Mouse (Mus musculus) hindbrain, embryonic 11.5 days (tissue): ENCODE measurements around the gene Nrxn2. TPM values are rescaled to one million over a fixed set of nuclear protein-coding genes. Genes with fewer than 3 reads are reported as not detected.
A peak's percentile ranks its signal among the peaks of the same experiment; 100 is the strongest.

Experiments
- ATAC-seq: fragments of 200-750 bp; cut with Nextera tagmentation; 2 replicates; pipeline ENCODE4 v1.8.0; 2017; ENCODE audit warnings: mild to moderate bottlenecking, moderate TSS enrichment, moderate library complexity; ENCODE audit not compliant: low FRiP score
- DNase-seq: peaks from one replicate; pipeline ENCODE4 v3.0.0-alpha.2; 2015; ENCODE audit warnings: low spot score
- H3K27ac ChIP-seq: fragments of 300-500 bp; sonication (generic); 2 replicates; pipeline ENCODE4 v1.5.1; 2014; ENCODE audit warnings: mild to moderate bottlenecking, low read depth, low read length
- H3K27me3 ChIP-seq: fragments of 300-500 bp; sonication (generic); 2 replicates; pipeline ENCODE4 v1.6.1; 2014; ENCODE audit warnings: mild to moderate bottlenecking, low read length, moderate library complexity, mixed read lengths; ENCODE audit not compliant: control insufficient read depth, insufficient read depth
- H3K36me3 ChIP-seq: fragments of 300-500 bp; sonication (generic); 2 replicates; pipeline ENCODE4 v1.6.1; 2014; ENCODE audit warnings: mild to moderate bottlenecking, low read length, moderate library complexity, mixed read lengths; ENCODE audit not compliant: control insufficient read depth, insufficient read depth
- H3K4me1 ChIP-seq: fragments of 300-500 bp; sonication (generic); replicated peaks from 2 replicates; pipeline ENCODE4 v1.6.1; 2014; ENCODE audit warnings: low read length, mixed read lengths; ENCODE audit not compliant: control insufficient read depth, insufficient read depth
- H3K4me2 ChIP-seq: fragments of 300-500 bp; sonication (generic); replicated peaks from 2 replicates; pipeline ENCODE4 v1.6.1; 2014; ENCODE audit warnings: mild to moderate bottlenecking, low read depth, low read length
- H3K4me3 ChIP-seq: fragments of 300-500 bp; sonication (generic); 2 replicates; pipeline ENCODE4 v1.5.1; 2014; ENCODE audit warnings: low read depth, low read length
- H3K9ac ChIP-seq: fragments of 300-500 bp; sonication (generic); 2 replicates; pipeline ENCODE4 v1.6.1; 2014; ENCODE audit warnings: low read depth, low read length
- H3K9me3 ChIP-seq: fragments of 300-500 bp; sonication (generic); 2 replicates; pipeline ENCODE4 v1.6.1; 2016; ENCODE audit warnings: low read length; ENCODE audit not compliant: control insufficient read depth
- WGBS: fragments of 180-500 bp; shearing (Covaris S2); extraction: QIAGEN DNeasy Blood & Tissue Kit; methylation state at CpG from one replicate; pipeline ENCODE4 v1.1.7; 2014; 5-methylcytosine and 5-hydroxymethylcytosine counted together
- polyA plus RNA-seq: library from polyadenylated mRNA; unstranded; fragments of >200 nt; fragmentation: Nextera tagmentation; extraction: Ambion mirVana; gene quantifications from 2 replicates; pipeline ENCODE4 v1.2.1, GENCODE M21; 2014

Nrxn2 gene
- polyA plus RNA-seq, 1 experiment from 2014 or later, result 14.3 TPM

DNA sequence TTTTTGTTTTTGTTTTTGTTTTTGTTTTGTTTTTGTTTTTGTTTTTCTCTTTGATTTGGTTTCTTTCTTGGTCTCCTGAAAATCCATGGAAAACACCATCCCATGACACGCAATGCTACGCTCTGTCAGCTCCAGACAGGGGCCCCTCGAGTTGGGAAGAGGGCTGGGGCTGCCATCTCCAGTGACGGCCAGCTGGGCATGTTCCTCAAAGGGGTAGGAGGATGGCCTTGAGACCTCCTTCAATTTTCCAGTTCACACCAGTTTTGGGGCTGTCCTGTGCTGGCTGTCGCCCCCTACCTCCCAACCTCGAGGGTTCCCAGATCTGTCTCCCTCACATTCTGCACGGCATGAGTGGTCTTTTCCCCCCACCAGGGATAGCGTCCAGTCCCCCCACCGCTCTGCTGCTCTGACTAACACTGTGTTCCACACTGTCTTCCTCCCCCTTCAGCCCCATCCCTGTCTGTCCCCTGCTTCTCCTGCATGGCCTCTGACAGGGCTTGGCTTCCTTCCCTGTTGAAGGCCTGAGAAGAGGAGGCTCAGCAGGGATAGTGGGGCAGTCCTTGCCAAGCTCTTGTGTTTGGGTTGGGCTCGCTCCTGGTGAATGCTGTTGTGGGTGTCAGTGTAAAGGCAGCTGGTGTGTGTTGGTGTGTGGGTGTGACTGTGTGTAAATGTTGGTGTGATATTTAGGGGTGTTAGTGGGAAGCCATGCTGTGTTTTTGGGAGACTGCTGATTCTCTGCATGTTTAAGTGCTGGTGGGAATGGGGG is 46.0 kb downstream of the Nrxn2 start:
- Histone ChIP-seq H3K4me2 (no peak overlapping the region), H3K36me3 (no peaks in the 10 kb centered on the region), H3K9ac (no peak overlapping the region), H3K4me1 (peaks cover 7% of the 10 kb centered on the region), H3K27me3 (no peaks in the 10 kb centered on the region), H3K27ac (peak overlapping the region; percentile 56), H3K4me3 (no peak overlapping the region), H3K9me3 (no peaks in the 10 kb centered on the region)
- DNase-seq (peak; percentile 33), ATAC-seq (peak; percentile 45)
- WGBS, result 51% methylated on average over 10 of the region's 10 CpGs

DNA sequence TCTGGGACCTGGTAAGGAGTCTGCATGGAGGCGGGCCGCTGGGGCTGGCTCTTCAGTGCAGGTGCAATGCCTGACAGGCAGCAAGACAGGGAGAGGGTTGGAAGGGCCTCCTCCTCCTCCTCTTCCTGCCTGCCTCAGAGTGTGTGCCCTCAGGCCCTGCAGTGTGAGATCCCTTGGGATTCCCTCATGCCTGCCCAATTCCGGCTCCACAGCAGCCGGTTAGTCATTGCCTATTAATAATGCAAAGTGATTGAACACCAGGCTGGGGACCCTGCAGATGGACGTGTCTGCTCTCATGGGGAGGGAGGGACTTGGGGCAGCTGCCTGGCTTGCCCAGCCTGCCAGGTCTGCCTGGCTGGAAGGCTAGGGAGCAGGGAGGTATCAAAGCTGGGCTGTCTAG is 46.6 kb downstream of the Nrxn2 start:
- Histone ChIP-seq H3K27me3 (no peaks in the 10 kb centered on the region), H3K4me3 (no peak overlapping the region), H3K36me3 (no peaks in the 10 kb centered on the region), H3K9ac (no peak overlapping the region), H3K27ac (peak overlapping the region; percentile 56), H3K4me1 (peaks cover 7% of the 10 kb centered on the region), H3K9me3 (no peaks in the 10 kb centered on the region), H3K4me2 (no peak overlapping the region)
- DNase-seq, result peak; percentile 51
- peak; percentile 87 for ATAC-seq
- 27% methylated on average over 5 of the region's 5 CpGs for WGBS

DNA sequence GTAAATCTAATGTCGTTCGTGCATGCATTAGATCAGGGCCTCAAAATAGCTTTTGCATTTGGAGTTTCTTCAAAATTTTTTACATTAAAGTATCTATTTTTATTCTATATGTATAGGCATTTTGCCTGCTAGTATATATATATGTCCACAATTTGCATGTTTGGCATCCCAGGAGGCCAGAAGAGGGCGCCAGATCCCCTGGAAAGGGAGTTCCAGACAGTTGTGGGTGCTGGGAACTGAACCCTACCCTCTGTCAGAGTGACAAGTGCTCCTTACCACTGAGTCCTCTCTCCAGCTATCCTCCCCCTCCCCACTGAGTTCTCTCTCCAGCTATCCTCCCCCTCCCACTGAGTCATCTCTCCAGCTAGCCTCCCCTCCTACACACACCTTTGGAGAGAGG is 48.4 kb downstream of the Nrxn2 start:
- H3K27me3 ChIP-seq, result no peaks in the 10 kb centered on the region
- no peak for ATAC-seq
- no peaks in the 10 kb centered on the region for H3K9me3 ChIP-seq
- H3K27ac ChIP-seq, result no peak overlapping the region
- H3K4me2 ChIP-seq, result no peak overlapping the region
- H3K4me1 ChIP-seq, result peaks cover 7% of the 10 kb centered on the region
- no peaks in the 10 kb centered on the region for H3K36me3 ChIP-seq
- H3K4me3 ChIP-seq, result no peak overlapping the region
- no peak for DNase-seq
- no peak overlapping the region for H3K9ac ChIP-seq
- 93% methylated on average over 3 of the region's 3 CpGs for WGBS

DNA sequence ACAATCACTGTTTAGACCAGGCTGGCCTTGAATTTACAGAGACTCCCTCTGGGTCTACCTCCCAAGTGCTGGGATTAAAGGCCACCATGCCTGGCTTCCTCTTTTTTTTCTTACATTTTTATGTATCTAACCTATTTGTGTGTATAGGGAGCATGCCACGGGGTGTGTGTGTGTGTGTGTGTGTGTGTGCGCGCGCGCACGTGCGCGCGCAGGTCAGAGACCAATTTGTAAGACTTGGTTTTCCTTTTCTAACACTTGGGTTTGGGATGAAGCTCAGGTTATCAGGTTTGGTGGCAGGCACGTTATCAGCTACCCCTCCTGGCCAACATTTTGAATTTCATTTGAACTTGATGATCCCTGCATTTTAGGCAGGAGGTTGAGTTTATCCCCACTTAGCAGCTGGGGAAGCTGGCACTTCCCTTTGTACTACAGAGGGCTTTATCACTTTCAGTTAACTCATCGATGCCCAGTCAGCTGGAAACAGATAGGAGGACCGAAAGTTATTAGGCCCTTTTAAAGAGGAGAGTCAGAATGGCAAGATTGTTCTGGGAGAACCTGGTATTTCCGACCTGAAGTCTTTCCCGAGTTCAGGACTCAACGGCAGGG is 48.9 kb downstream of the Nrxn2 start:
- H3K4me2 ChIP-seq, result no peak overlapping the region
- no peak overlapping the region for H3K9ac ChIP-seq
- WGBS, result 89% methylated on average over 15 of the region's 15 CpGs
- no peak for ATAC-seq
- H3K27me3 ChIP-seq, result no peaks in the 10 kb centered on the region
- H3K36me3 ChIP-seq, result no peaks in the 10 kb centered on the region
- no peaks in the 10 kb centered on the region for H3K9me3 ChIP-seq
- peaks cover 7% of the 10 kb centered on the region for H3K4me1 ChIP-seq
- H3K27ac ChIP-seq, result no peak overlapping the region
- DNase-seq, result no peak
- H3K4me3 ChIP-seq, result no peak overlapping the region

DNA sequence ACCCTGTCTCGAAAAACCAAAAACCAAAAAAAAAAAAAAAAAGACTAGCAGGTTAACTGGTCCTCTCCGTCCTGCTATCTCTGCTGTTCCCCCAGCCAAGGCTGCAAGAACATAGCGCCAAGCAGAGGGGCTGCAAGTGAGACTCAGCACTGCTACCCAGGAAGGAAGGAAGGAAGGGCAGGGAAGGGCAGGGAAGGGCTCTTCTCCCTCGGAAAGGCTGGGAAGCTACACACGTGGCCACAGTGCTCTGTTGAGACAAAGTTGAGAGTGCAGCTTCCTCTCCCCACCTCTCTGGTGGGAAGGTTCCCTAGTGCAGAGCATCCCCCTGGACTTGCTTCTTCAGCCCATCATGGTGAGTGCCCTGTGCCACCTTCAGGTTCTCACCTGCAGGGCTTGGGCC is 53.1 kb downstream of the Nrxn2 start:
- WGBS, result 85% methylated on average over 5 of the region's 5 CpGs
- Histone ChIP-seq H3K9me3 (no peaks in the 10 kb centered on the region), H3K36me3 (no peaks in the 10 kb centered on the region), H3K4me2 (no peak overlapping the region), H3K27ac (no peak overlapping the region), H3K27me3 (no peaks in the 10 kb centered on the region), H3K4me1 (peaks cover 2% of the 10 kb centered on the region; the same call in 1 of the 2 replicates), H3K4me3 (no peak overlapping the region), H3K9ac (no peak overlapping the region)
- DNase-seq (no peak), ATAC-seq (no peak)

DNA sequence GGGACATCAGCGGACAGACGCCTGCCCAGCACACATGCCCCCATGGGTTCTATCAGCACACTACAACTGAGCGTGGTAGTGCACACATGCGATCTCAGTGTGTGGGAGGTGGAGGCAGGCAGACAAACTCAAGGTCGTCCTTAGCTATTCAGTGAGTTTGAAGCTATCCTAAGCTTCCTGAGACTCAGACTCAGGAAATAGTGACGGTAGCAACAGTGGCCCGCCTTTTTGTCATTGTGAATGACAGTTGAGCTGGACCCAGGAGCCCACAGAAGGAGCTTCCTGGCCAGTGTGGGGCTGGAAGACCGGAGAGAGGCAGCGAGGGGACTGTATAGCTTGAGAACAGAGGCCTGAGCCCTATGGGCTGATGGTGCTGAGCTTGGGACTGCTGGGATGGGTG is 54.3 kb downstream of the Nrxn2 start:
- no peaks in the 10 kb centered on the region for H3K36me3 ChIP-seq
- no peak overlapping the region for H3K4me2 ChIP-seq
- 89% methylated on average over 9 of the region's 9 CpGs for WGBS
- no peak for ATAC-seq
- no peaks in the 10 kb centered on the region for H3K9me3 ChIP-seq
- no peak overlapping the region for H3K9ac ChIP-seq
- H3K27ac ChIP-seq, result no peak overlapping the region
- no peak for DNase-seq
- peaks cover 2% of the 10 kb centered on the region; the same call in 1 of the 2 replicates for H3K4me1 ChIP-seq
- H3K4me3 ChIP-seq, result no peak overlapping the region
- H3K27me3 ChIP-seq, result no peaks in the 10 kb centered on the region

DNA sequence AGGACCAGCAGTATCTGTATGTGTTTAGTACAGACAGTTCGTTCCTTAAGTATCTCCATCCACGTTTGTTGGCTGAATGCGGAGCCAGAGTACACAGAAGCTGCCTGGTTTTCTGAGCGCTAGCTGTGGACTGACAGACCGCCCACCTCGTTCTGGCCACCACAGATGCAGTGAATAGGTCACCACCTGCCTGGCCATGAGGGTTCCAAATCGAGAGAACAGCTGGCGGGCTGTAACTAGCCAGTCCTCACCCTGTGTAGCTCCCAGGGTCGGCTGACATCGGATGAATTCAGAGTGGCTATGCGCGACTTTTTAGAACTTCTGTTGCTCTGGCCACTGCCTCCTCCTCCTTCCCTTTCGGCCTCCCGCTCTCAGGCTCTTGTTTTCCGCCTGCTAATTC is 56.2 kb downstream of the Nrxn2 start:
- DNase-seq, result no peak
- Histone ChIP-seq H3K27ac (no peak overlapping the region), H3K9ac (no peak overlapping the region), H3K27me3 (no peaks in the 10 kb centered on the region), H3K4me3 (no peak overlapping the region), H3K4me1 (peaks cover 2% of the 10 kb centered on the region; the same call in 1 of the 2 replicates), H3K4me2 (no peak overlapping the region), H3K36me3 (no peaks in the 10 kb centered on the region), H3K9me3 (no peaks in the 10 kb centered on the region)
- ATAC-seq, result no peak
- WGBS, result 43% methylated on average over 15 of the region's 15 CpGs

DNA sequence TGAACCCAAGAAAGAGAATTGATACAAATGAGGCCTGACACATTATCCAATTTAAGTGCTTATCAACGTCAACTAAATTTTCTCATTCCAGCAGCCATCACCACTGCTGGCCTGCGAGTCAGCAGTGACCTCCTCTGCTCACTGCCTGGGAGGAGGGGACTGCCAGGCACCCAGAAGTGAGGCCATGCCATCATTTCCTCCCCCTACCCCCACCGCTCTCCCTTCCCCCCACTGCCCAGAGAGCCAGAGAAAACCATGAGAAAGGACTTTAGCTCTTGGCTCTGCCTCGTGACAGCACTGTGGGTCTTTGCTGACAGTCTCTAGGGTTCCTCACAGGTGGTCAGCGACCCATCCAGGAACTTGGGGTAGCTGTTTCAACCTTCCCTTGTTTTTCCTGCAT is 56.6 kb downstream of the Nrxn2 start:
- H3K9me3 ChIP-seq, result no peaks in the 10 kb centered on the region
- H3K27me3 ChIP-seq, result no peaks in the 10 kb centered on the region
- no peak overlapping the region for H3K4me2 ChIP-seq
- DNase-seq (no peak), ATAC-seq (no peak)
- H3K9ac ChIP-seq, result no peak overlapping the region
- H3K4me1 ChIP-seq, result peaks cover 2% of the 10 kb centered on the region; the same call in 1 of the 2 replicates
- H3K4me3 ChIP-seq, result no peak overlapping the region
- 48% methylated on average over 5 of the region's 5 CpGs for WGBS
- no peaks in the 10 kb centered on the region for H3K36me3 ChIP-seq
- no peak overlapping the region for H3K27ac ChIP-seq

DNA sequence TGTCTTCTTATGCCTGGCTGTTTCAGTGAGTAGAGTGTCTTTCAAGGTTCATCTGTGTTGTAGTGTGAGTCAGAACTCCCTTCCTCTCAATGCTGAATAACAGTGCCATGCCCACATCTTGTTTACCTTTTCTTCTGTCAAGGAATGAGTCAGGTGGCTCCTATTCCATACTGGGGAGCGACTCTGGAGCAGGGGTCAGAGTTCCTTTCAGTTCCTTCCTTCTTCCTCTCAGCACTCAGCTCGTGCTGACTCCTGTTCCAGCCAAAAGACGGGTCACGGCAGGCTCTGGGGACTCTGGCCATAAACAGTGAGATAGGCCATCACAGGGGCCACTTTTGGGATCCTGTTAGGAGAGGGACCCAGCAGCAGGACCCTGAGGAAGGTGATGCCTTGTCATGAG is 58.5 kb downstream of the Nrxn2 start:
- no peak overlapping the region for H3K27ac ChIP-seq
- no peak overlapping the region for H3K4me3 ChIP-seq
- ATAC-seq (no peak), DNase-seq (no peak)
- 71% methylated on average over 4 of the region's 4 CpGs for WGBS
- no peaks in the 10 kb centered on the region for H3K9me3 ChIP-seq
- no peak overlapping the region for H3K4me2 ChIP-seq
- H3K36me3 ChIP-seq, result no peaks in the 10 kb centered on the region
- peaks cover 2% of the 10 kb centered on the region; the same call in 1 of the 2 replicates for H3K4me1 ChIP-seq
- no peak overlapping the region for H3K9ac ChIP-seq
- no peaks in the 10 kb centered on the region for H3K27me3 ChIP-seq
